Mouse (Mus musculus) gastrocnemius, postnatal 14 days (tissue): ENCODE measurements around the gene Fa2h. TPM values are rescaled to one million over a fixed set of nuclear protein-coding genes. Genes with fewer than 3 reads are reported as not detected.
A peak's percentile ranks its signal among the peaks of the same experiment; 100 is the strongest.
"Not testable (repeated sequence)": the region's sequence is repeated elsewhere in the genome, so short reads cannot be mapped to it uniquely, and the experiment has no call there.

Experiments used
- DNase-seq: peaks from one replicate; pipeline ENCODE4 v3.0.0; 2021; ENCODE audit warnings: mixed read lengths
- intact Hi-C: fragments of 180-260 bp; cut with DNase I; formaldehyde crosslinking; loops from one replicate; pipeline ENCODE4 v1.15.1; 2025; ENCODE audit warnings: low total_unique reads
- total RNA-seq, 2 experiments: library from RNA; stranded (reverse); gene quantifications; 2 replicates each; pipeline ENCODE4 v1.2.3; 2021

Gene Fa2h
- total RNA-seq, 2 experiments from 2014 or later = 1.5 to 7.6 TPM

GRCm38 (mm10) chr8:111360579-111361209 lies 32.9 kb downstream of the Fa2h start:
- intact Hi-C loops = no loop called here
- no peak for DNase-seq

GRCm38 (mm10) chr8:111359936-111360335 lies 33.7 kb downstream of the Fa2h start:
- intact Hi-C loops = no loop called here
- DNase-seq = no peak

- DNase-seq = no peak
- intact Hi-C loops = no loop called here
Measured at GRCm38 (mm10) chr8:111358905-111359304, 34.7 kb downstream of the Fa2h start.

- no peak for DNase-seq
- intact Hi-C loops = no loop called here
Measured at GRCm38 (mm10) chr8:111357433-111357832, 36.2 kb downstream of the Fa2h start.

- no peak for DNase-seq
- intact Hi-C loops = no loop called here
Measured at GRCm38 (mm10) chr8:111353497-111353896, 40.1 kb downstream of the Fa2h start.

GRCm38 (mm10) chr8:111352289-111352688 lies 41.3 kb downstream of the Fa2h start:
- intact Hi-C loops = no loop called here
- DNase-seq = no peak

GRCm38 (mm10) chr8:111350577-111350976 lies 43.0 kb downstream of the Fa2h start:
- intact Hi-C loops = loop anchor here (2.0 kb wide), 1 partner anchor 314 kb away; no protein-coding TSS in a partner anchor
- DNase-seq = no peak

- peak; percentile 79 for DNase-seq
- intact Hi-C loops = loop anchor here (2.0 kb wide), 1 partner anchor 96 kb away; no protein-coding TSS in a partner anchor
Measured at GRCm38 (mm10) chr8:111343225-111343624, 50.4 kb downstream of the Fa2h start.

- intact Hi-C loops = no loop called here
- DNase-seq = no peak
Measured at GRCm38 (mm10) chr8:111340186-111340585, 53.4 kb downstream of the Fa2h start.

- DNase-seq = no peak
- intact Hi-C loops = no loop called here
Measured at GRCm38 (mm10) chr8:111338370-111339208, 55.0 kb downstream of the Fa2h start.

- peak; percentile 35 for DNase-seq
- intact Hi-C loops = no loop called here
Measured at GRCm38 (mm10) chr8:111337890-111338347, 55.7 kb downstream of the Fa2h start, which contains the start of gene Mlkl. Gene Mlkl, minus strand, starts transcription at chr8:111338177.

- intact Hi-C loops = no loop called here
- DNase-seq = no peak
Measured at GRCm38 (mm10) chr8:111337311-111337889, 56.2 kb downstream of the Fa2h start.

GRCm38 (mm10) chr8:111336692-111337091 lies 56.9 kb downstream of the Fa2h start:
- intact Hi-C loops = no loop called here
- DNase-seq = no peak

- intact Hi-C loops = no loop called here
Measured at GRCm38 (mm10) chr8:111325222-111325790, 68.3 kb downstream of the Fa2h start.

GRCm38 (mm10) chr8:111314729-111315128 lies 78.9 kb downstream of the Fa2h start:
- intact Hi-C loops = no loop called here
- DNase-seq = no peak

More at GRCm38 (mm10) chr8:111325222-111325790, 68.3 kb downstream of the Fa2h start:
- DNase-seq = no peak

GRCm38 (mm10) chr8:111313961-111314360 lies 79.7 kb downstream of the Fa2h start:
- intact Hi-C loops = not testable (repeated sequence)

GRCm38 (mm10) chr8:111312758-111313162 lies 80.9 kb downstream of the Fa2h start:
- intact Hi-C loops = no loop called here
- DNase-seq = no peak

More at GRCm38 (mm10) chr8:111313961-111314360, 79.7 kb downstream of the Fa2h start:
- not testable (repeated sequence) for DNase-seq

GRCm38 (mm10) chr8:111310006-111310405 lies 83.6 kb downstream of the Fa2h start:
- intact Hi-C loops, DNase-seq: not testable (repeated sequence)

- intact Hi-C loops = no loop called here
- peak; percentile 9 for DNase-seq
Measured at GRCm38 (mm10) chr8:111305031-111305730, 88.4 kb downstream of the Fa2h start.
